Mouse (Mus musculus) cortical plate, adult 2 months (tissue): Measurements from ENCODE around the gene Syt7.

Experiments used
- CTCF ChIP-seq: fragments of 200-500 bp; IDR thresholded peaks from 2 replicates; pipeline ENCODE4 v1.5.1; 2011; ENCODE audit warnings: mild to moderate bottlenecking, control low read depth, low read length; ENCODE audit not compliant: insufficient read depth; ENCODE audit errors: extremely low read depth
- POLR2A ChIP-seq: fragments of 200-500 bp; IDR thresholded peaks from 2 replicates; pipeline ENCODE4 v1.6.1; 2011; ENCODE audit warnings: mild to moderate bottlenecking, low read length, control low read depth; ENCODE audit not compliant: insufficient read depth; ENCODE audit errors: extremely low read depth

DNA sequence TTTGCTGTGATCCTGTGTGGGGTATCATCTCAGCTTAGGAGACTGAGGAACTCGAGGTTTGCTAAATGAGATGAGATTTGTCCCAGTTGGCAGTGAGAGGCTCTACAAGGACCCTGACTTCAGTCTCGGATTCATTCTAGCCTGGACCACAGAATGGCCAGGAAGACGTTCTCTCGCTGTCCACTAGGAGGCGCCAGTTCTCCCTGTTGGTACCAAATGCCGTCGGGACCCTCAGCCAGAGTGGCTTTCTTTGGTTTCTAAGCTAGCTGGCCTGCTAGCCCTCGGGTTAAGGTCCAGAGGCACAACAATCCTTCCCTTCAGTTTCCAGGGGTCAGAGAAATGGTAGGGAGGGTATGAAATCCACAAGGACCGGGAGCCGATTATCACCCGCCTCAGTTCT lies 47.7 kb upstream of the Syt7 start:
- TF ChIP-seq POLR2A (no peak), CTCF (peak; percentile 81)
